Mouse (Mus musculus) lung, postnatal 0 days (tissue): ENCODE data around the gene Alk.

Experiments
- CTCF ChIP-seq: IDR thresholded peaks from 2 replicates; pipeline ENCODE4 v1.5.1; 2016; ENCODE audit warnings: antibody characterized with exemption, mild to moderate bottlenecking
- EP300 ChIP-seq: IDR thresholded peaks from 2 replicates; pipeline ENCODE4 v1.6.1; 2016; ENCODE audit warnings: antibody characterized with exemption, mild to moderate bottlenecking, control low read depth

GRCm38 (mm10) chr17:72521353-72521752 is 83.1 kb downstream of the Alk start:
- TF ChIP-seq CTCF (no peak), EP300 (no peak)
